Mouse (Mus musculus): Measurements from ENCODE around the gene Adgrd1.
"Not testable (repeated sequence)": the region's sequence is repeated elsewhere in the genome, so short reads cannot be mapped to it uniquely, and the experiment has no call there.

The Adgrd1 gene

GRCm38 (mm10) chr5:129092345-129093065, 4.0 kb upstream of the Adgrd1 start:
- in situ Hi-C loops (cut with MboI; ENCODE audit: low sequenced_read_pairs) = no loop called here

DNA sequence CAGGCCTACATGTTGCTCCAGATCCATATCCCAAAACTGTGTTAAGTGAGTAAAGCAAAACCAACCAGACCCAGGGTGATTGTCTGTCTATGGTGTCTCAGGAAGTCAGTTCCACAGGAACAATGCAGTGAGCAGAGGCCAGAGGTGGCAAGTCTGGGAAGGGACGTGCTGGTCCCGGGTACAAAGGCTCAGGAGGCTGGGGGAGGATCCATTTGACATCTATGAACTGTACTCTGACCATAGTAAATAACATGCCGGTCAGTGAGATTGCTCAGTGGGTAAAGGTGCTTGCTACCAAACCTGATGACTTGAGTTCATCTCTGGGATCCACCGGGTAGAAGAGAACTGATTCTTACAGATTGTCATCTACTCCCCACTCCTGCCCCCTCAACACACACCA, 3.4 kb upstream of the Adgrd1 start:
- in situ Hi-C loops (cut with MboI; ENCODE audit: low sequenced_read_pairs) = no loop called here

DNA sequence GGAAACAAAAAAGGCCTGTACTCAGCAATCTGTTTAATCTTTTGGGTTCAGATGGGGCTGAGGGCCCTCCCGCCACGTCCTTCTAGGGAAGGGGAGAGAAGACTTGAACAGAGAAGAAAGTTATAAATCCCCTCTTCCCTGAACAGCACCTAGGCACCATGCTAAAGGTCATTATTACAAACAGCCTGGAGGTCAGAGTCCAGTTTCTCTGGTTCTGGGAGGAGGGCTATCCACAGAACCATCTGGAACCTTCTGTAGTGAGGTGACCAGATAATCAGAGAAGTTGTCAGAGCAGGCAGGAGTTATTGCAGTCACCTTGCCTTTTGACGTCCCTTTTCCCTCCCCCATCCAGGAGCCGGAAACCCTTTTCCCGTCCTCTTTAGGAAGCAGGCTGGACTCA, 2.3 kb upstream of the Adgrd1 start:
- in situ Hi-C loops (cut with MboI; ENCODE audit: low sequenced_read_pairs) = no loop called here

DNA sequence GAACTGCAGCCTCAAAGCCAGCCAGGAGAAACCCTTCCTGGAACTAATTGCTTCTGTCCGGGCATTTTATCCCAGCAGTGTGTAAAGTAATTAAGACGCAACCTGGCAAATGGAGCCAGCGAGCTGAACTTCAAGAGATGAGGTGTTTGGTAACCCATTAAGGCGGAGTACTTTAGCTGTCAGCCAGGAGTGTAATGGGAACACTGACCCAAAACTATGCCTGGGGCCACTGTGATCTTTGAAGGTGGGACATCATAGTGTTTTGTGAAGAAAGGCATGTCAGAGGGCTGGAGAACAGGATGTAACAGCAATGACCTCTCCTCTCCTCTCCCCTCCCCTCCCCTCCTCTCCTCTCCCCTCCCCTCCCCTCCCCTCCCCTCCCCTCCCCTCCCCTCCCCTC, 7.5 kb downstream of the Adgrd1 start:
- in situ Hi-C loops (cut with MboI; ENCODE audit: low sequenced_read_pairs) = no loop called here

GRCm38 (mm10) chr5:129111729-129112128, 15.2 kb downstream of the Adgrd1 start:
- in situ Hi-C loops (cut with MboI; ENCODE audit: low sequenced_read_pairs) = no loop called here

- in situ Hi-C loops (cut with MboI; ENCODE audit: low sequenced_read_pairs) = no loop called here
These were observed 17.4 kb downstream of the Adgrd1 start for GRCm38 (mm10) chr5:129113741-129114476.

- in situ Hi-C loops (cut with MboI; ENCODE audit: low sequenced_read_pairs) = no loop called here
These were observed 19.7 kb downstream of the Adgrd1 start for GRCm38 (mm10) chr5:129116299-129116698.

GRCm38 (mm10) chr5:129117593-129118113, 21.1 kb downstream of the Adgrd1 start:
- in situ Hi-C loops (cut with MboI; ENCODE audit: low sequenced_read_pairs) = no loop called here

GRCm38 (mm10) chr5:129118523-129118922, 22.0 kb downstream of the Adgrd1 start:
- in situ Hi-C loops (cut with MboI; ENCODE audit: low sequenced_read_pairs) = no loop called here

- in situ Hi-C loops (cut with MboI; ENCODE audit: low sequenced_read_pairs) = no loop called here
These were observed 22.6 kb downstream of the Adgrd1 start for GRCm38 (mm10) chr5:129119146-129119545.

DNA sequence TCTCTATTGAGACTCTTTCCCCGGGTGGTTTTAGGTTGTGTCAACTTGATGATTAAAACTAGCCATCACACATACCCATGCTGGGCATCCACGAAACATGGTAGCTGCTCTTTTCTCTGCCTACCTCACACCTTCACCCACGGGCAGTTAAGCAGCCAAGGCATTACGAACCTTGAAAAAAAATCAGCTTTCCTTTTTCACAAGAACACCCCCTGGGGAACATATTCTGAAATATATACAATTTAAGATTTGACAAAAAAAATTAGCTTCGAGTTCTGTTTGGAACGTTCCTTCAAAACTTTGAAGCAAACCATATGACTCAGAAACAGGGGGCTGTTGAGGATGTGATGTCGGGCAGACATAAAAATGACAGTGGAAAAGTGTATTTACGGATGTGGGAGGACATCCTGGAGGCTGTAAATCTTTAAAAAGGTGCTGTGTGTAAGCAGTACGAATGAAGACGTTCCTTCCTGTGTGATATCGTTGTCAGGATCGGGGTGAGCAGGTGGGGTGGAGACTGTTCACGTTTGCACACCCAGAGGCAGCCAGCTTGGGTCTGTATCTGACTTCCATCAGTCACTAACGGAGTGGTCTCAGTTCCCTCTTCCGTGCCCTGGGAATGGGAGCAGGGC, 25.2 kb downstream of the Adgrd1 start:
- in situ Hi-C loops (cut with MboI; ENCODE audit: low sequenced_read_pairs) = no loop called here

- in situ Hi-C loops (cut with MboI; ENCODE audit: low sequenced_read_pairs) = no loop called here
These were observed 25.9 kb downstream of the Adgrd1 start for GRCm38 (mm10) chr5:129122491-129122890.

GRCm38 (mm10) chr5:129124070-129124828, 27.7 kb downstream of the Adgrd1 start:
- in situ Hi-C loops (cut with MboI; ENCODE audit: low sequenced_read_pairs) = no loop called here

- in situ Hi-C loops (cut with MboI; ENCODE audit: low sequenced_read_pairs) = not testable (repeated sequence)
These were observed 31.8 kb downstream of the Adgrd1 start for GRCm38 (mm10) chr5:129128310-129128709.

DNA sequence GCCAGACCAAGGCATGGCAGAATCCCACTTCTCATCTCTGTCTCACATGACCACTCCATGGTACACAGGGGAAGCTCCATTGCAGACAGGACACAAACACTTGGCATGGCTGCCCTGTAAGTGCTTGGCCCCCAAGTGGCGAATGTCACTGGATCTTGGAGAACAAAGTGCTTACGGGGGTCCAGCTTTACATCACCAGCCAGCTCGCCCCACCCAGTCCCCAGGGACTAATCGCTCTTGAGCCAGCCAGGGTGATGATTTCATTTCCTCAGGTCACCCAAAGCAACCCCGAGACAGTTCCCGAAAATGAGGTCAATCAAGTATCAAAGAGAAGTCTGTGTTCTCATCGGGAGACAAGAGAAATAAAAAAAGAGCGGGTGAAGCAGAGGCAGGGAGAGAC, 33.8 kb downstream of the Adgrd1 start:
- in situ Hi-C loops (cut with MboI; ENCODE audit: low sequenced_read_pairs) = no loop called here

DNA sequence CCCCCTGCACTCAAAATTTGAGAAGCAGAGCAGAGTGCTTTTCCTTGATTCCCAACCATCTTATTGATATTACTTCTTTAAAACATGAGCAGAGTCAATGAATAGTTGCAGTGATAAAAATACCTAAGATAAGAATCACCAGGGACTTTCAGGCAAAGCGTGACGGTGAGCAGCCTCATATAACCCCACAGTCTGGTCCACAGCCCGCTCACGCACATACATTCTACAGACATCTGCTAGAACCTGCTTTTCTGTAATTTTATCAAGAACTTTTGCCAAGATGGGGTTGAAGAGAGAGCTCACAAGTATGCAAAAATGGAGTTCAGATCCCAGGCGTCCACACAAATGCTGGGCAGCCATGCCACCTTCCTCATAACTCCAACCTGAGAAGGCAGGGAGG, 40.9 kb downstream of the Adgrd1 start:
- in situ Hi-C loops (cut with MboI; ENCODE audit: low sequenced_read_pairs) = no loop called here

DNA sequence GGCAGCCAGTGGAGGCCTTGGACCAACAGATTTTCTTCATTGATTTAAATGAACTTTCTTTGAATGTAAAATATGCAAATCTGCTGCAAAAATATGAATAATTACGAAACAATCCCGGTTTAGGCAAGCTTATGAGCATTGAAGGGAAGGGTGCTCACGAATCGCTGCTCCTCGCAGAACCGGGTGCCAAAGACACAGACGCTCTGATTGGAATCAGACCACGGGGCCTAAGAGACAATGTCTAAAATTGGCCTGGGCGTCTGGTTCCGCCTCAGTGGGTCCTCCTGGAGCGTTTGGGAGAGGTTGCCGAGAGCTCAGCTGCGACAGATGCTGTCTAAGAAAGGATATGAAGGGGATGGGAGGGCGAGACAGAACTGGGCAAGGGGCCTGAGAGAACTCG, 42.0 kb downstream of the Adgrd1 start:
- in situ Hi-C loops (cut with MboI; ENCODE audit: low sequenced_read_pairs) = no loop called here

- in situ Hi-C loops (cut with MboI; ENCODE audit: low sequenced_read_pairs) = no loop called here
These were observed 46.3 kb downstream of the Adgrd1 start for GRCm38 (mm10) chr5:129142801-129143200.

GRCm38 (mm10) chr5:129145307-129145935, 48.9 kb downstream of the Adgrd1 start:
- in situ Hi-C loops (cut with MboI; ENCODE audit: low sequenced_read_pairs) = no loop called here

DNA sequence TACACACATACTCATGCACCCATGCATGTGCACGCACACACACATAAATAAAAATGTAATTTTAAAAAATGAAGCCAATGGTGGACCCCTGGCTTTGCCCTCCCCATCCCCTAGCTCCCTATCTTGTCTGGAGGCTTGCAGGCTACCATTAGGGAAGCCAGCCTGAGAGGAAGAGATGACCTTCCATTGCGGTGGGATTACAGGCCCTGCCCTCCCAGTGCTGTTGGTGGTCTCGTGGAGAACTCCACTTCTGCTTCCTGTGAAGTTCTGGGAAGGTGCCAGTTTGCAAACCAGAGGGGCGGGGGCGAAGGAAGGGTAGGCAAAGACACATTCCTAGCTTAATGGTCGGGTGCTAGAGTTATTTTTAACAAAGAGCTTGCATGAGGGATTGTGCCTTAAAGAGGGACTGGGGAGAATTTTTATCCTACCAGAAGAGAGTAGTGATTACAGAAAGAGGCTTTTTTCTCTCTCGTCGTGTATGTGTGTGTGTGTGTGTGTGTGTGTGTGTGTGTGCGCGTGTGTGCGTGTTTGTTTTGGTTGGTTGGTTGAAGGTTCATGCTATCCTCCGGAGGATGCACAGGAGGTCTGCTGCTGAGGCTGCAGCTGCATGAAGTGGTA, 50.5 kb downstream of the Adgrd1 start:
- in situ Hi-C loops (cut with MboI; ENCODE audit: low sequenced_read_pairs) = no loop called here
